Mouse (Mus musculus) retina, postnatal 7 days (tissue): ENCODE data around the gene Olfr456.
"Not testable (repeated sequence)": the region's sequence is repeated elsewhere in the genome, so short reads cannot be mapped to it uniquely, and the experiment has no call there.

Experiments used
- DNase-seq: peaks from one replicate; pipeline ENCODE4 v3.0.0-alpha.2; 2012; ENCODE audit warnings: low read depth, low spot score

The Olfr456 gene

GRCm38 (mm10) chr6:42487114-42487513, at the start of gene Olfr456:
Gene Olfr456, minus strand, starts transcription at chr6:42487214.
- DNase-seq: no peak

- no peak for DNase-seq
Observed at GRCm38 (mm10) chr6:42513461-42513860, 26.4 kb upstream of the Olfr456 start.

DNA sequence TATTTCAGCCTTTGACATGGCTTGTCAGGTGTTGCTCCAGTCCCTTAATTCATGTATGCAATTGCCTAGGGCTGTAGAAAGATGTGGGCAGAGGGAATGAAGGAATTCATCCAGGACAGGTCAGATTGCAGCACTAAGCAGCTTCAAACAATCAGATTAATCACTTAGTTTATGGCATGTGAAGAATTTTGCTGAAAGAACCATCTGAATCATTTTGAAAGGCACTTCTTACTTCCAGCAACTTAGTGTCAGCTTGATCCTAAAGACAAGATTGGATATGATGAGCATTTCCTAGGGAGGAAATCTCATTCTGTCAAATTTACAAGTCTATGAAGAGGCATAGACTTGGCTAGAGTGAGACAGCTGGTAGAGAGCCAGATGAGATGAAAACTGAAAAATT, 22.3 kb upstream of the Olfr456 start:
- no peak for DNase-seq

DNA sequence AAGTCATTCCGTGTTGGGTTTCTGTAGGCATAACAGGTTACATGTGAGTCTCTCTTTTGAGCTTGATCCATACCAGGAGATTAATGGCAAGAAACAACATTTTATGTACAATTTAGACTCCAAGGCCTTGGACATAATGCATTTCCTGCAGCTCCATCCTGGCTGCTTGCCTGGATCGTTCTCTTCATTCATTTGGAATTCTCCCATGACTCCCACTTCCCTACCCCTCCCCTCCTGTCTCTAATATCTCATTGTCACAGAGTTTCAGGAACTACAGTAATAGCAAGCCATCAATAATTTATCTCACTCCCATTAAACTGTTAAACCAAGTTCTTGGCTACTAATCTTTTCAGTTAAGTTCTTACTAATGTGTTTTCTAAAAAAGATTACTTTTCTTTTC, 16.5 kb upstream of the Olfr456 start:
- DNase-seq: no peak

DNA sequence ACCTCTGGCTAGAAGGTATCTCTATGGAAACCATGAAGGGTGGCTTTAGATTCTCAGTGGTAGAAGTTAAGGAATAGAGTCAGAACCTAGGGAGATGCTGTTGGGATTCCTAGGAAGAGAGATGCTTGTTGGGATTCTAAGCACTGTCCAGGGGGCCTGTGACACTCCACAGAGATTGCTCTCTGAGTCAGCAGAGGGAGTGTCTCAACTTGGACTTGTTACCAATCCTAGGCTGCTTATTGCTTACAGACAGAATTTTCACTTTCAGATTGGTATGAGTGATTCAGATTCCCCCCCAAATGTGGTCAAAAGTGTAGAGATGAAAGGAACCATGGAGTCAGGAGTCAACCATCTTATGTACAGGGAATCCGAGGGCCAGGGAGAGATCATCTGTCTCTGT, 2.7 kb upstream of the Olfr456 start:
- no peak for DNase-seq

DNA sequence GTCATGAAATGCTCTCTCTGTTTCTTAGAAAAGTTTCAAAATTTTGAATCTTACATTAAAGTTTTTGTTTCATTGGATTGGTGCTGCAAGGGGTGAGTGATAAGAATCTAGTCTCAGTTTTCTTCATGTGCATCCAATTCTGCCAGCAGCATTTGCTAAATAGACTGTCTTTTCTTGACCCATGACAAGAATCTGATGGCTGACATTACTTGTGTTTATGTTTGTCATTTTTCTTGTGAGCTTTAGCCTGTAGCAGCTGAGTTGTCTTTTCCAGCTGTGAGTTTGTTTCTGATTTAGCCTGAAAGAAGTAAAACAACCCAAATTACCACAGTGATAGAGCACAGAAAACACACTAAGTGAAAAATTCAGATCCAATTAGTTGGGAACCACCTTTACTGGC, 2.4 kb downstream of the Olfr456 start:
- no peak for DNase-seq

- no peak for DNase-seq
Observed at GRCm38 (mm10) chr6:42476235-42476634, 10.8 kb downstream of the Olfr456 start, which contains the start of gene Olfr457. Gene Olfr457, minus strand, starts transcription at chr6:42476335.

DNA sequence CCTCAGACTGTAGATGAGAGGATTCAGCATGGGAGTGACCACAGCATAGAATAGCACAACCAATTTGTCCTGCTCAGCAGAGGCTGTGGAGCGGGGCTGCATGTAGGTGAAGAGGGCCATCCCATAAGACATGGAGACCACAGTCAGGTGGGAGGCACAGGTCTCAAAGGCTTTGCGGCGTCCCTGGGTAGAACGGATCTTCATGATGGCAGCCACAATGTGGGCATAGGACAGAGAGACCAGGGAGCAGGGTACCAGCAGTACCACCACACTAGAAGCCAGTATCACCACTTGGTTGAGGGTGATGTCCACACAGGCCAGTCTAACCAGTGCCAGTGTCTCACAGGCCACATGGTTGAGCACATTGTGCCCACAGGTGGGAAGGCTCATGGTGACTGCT, 15.7 kb downstream of the Olfr456 start:
- DNase-seq: not testable (repeated sequence)

DNA sequence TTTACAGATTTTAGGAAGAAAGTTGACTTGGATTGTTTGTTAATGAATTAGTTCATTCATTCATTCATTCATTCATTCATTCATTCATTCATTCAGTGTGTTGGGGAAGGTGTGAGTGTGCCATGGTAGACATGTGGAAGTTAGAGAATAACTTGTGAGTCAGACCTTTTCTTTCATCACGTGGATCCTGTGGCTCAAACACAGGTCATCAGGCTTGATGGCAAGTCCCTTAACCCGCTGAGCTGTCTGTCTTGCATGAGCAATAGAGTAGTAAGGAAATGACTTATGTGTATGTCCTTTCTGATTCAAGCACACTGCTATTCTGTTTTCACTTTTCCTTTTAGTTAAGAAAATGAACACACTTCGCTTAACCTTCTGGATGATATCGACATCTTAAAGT, 16.5 kb downstream of the Olfr456 start:
- no peak for DNase-seq

DNA sequence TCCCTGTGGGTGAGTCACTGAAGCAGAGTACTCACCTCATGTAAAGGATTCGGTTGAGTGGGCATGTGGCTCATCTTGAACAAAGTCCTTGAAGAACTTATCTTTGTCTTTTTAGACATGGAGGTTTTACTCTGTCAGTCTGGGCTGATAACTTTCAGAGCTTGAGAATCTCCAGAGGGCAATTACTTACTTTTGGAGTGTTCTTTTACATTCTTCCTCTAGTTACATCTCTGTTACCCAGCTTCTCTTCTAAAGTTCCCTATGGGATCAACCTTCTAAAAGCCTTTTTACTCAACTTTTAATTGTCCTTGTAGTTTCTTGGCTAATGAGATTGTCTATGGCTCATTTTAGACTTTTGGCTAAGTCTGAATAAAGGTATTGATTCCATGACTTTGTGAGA, 21.9 kb downstream of the Olfr456 start, which contains the start of gene Olfr458:
Gene Olfr458, minus strand, starts transcription at position 101 of the 400 bp plus-strand sequence.
- no peak for DNase-seq

- no peak for DNase-seq
Observed at GRCm38 (mm10) chr6:42447381-42447780, 39.6 kb downstream of the Olfr456 start.

- DNase-seq: no peak
Observed at GRCm38 (mm10) chr6:42444491-42444890, 42.5 kb downstream of the Olfr456 start.

DNA sequence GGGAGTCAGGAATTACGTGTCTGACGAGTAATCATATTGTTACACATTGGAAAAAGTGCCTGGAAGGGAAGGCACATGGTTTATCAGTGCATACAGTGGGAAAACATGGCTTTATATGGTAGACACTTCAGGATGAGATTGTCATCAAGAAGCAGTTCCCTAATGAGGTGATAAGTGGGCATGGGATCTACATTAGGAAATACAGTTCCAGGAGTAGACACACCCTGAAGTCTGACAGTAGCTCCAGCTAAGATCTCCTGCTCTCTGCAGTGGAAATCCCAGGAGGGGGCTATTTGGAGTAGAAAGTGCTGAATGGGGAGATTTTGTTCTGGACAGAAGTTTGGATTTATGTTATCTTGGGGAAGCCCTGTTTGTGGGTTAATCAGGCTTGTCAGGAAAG, 45.6 kb downstream of the Olfr456 start:
- DNase-seq: no peak
